Mouse (Mus musculus) layer of hippocampus, adult 18-20 months (tissue): ENCODE data around the gene Scn5a. TPM values are rescaled to one million over a fixed set of nuclear protein-coding genes. Genes with fewer than 3 reads are reported as not detected.

ENCODE experiments used
- DNase-seq, 2 experiments: peaks; one replicate each; pipeline ENCODE4 v3.0.0; 2022; ENCODE audit warnings: low spot score in 2 of 2
- total RNA-seq, 2 experiments: library from RNA; stranded (reverse); gene quantifications; 2 replicates each; pipeline ENCODE4 v1.2.3; 2021

Scn5a gene
- total RNA-seq, 2 experiments from 2014 or later, result 0.96 to 1.5 TPM

GRCm38 (mm10) chr9:119566214-119566613 lies 12.6 kb downstream of the Scn5a start:
- DNase-seq, result no peak

DNA sequence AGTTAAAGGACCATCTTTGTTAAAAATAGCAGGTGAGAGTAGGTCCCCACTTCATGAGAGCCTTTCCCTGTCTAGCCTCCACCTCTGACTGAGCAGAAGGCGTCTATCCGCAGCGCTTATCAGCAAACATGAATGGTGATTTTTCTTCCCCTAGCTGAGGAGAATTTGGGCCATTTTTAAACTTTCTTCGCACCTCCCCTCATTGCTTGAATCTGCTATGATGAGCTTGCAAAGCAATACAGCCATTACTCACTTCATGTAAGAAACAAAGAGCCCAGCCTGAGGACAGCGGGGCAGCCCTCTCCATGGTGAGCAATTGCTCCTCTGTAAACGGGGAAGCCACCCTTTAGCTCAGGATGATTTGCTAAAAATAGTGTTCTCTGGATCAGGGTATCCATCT lies 14.0 kb downstream of the Scn5a start:
- DNase-seq, result no peak

- DNase-seq, result no peak
These were observed 15.2 kb downstream of the Scn5a start for GRCm38 (mm10) chr9:119563617-119564016.

- no peak for DNase-seq
These were observed 16.6 kb downstream of the Scn5a start for GRCm38 (mm10) chr9:119562256-119562655.

DNA sequence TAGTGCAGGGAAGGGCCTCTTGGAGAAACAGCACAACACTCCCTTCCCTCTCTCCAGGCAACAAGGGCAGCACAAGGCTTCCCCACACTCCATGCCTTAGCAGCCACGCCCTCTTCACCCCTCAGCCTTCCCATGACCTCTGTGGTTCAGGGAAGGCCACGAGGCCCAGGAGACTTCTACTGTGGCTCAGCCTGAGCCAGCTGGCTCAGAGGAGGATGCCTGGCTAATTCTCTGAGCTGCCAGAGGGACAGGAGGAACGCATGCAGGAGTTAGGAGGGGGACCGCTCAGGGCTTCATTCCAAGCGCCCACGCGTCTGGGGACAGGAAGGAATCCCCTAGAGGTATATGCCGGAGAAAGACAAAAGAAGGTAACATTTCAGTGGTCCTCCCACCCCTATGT lies 17.1 kb downstream of the Scn5a start:
- DNase-seq, result no peak

DNA sequence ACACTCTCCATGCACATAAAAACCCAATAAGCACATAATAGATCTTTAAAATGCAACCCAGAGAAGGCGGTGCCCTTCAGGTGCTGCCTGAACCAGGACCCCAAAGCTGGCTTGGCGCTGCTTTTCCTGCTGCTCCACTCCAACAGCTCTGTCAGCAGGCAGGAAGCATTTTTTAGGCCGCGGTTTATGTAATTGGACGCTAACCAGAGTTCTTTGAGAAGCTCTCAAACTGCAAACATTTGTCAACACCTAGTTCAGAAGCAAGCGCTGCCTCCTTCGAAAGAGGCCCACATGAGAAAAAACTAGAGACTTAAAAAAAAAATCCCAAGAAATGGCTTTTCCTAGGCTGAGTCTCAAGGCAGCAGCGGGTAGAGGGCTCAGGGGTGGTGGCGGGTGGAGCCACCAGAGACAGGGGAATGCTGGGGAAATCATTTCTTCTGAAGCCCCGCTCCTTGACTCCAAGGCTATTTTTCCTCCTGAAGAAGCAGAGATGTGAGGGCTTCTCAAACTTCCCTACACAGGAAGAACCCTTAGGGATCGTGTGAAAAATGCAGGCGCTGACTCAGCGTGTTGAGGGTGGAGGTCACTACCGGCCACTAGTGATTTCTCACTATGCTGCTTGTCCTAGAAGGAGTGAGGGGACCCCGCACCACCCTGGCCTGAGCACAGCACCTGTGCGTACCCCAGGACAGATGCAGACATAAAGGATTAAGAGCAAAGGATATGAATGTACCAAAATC lies 19.1 kb downstream of the Scn5a start:
- no peak for DNase-seq

DNA sequence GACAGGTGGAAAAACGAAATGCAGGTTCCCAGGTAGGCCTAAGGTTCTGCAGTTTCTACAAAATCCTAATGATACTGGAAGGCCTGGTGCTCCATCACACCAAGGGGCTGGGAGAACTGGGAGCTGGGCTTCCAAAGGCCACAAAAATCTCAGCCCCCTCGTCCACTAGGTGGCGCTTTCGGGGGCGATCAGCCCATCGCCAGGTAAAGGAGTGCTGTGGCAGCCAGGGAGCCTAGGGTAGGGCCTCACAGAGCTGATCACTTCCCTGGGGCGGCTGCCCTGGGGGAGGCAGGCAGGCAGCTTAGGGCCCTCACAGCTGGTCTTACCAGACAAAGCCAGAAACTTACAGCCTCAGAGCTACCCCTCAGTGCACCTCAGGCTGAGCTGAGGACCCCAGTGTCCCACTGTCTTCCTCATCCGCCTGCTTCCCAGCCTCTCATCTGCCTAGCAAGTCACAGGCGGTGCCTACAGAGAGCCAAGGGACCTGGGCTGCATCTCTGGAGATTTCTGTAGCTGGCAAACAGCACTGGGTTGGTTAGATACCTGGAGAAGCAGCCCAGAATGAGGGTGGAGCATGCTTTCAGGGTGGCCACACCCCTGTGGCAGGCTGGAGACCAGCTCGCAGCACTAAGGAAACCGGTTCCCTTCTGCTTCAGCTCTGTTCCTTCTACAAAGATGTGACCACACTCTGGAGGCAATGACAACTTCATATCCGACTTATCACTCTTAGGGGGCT lies 20.5 kb downstream of the Scn5a start:
- DNase-seq, result no peak

- DNase-seq, result no peak
These were observed 22.8 kb downstream of the Scn5a start for GRCm38 (mm10) chr9:119556043-119556442.

GRCm38 (mm10) chr9:119547528-119547927 lies 31.3 kb downstream of the Scn5a start:
- no peak for DNase-seq

- DNase-seq, result no peak
These were observed 31.7 kb downstream of the Scn5a start for GRCm38 (mm10) chr9:119547128-119547527.

DNA sequence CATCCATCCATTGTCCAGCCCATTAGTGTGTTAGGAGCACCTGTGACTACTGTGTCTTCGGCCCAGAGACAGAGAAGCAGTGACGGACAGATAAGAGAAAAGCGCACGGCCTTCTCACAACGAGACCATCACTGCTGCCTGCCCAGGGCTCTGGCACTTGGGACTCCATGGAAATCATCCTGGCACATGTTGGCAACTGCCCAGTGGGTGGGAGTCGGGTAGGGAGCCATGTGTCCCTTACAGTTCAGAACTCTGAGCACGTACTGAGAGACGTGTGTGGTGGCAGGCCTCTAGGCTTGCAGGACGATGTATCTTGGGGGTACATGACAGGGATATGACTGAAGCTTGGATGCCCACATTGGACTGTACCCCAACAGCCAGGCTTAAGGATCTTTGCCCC lies 38.1 kb downstream of the Scn5a start:
- no peak for DNase-seq

DNA sequence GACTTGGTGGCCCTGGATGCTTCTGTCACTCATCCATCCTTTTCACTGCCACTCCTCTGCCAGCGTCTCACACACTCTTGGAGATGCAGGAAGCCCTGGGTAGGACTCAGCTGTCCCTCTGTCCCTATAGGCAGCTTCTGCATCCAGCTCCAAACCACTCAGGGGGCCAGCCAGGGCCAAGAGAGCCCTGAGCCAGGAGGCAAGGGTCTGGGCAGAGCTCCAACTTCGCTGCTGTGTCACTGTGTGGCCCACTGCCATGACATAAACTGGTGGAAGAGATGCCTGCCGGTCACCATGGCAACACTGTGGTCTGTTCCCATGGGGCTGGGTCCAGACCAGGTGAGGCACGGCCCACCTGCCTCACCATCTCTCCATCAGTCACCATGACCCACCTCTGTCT lies 41.0 kb downstream of the Scn5a start:
- no peak for DNase-seq

DNA sequence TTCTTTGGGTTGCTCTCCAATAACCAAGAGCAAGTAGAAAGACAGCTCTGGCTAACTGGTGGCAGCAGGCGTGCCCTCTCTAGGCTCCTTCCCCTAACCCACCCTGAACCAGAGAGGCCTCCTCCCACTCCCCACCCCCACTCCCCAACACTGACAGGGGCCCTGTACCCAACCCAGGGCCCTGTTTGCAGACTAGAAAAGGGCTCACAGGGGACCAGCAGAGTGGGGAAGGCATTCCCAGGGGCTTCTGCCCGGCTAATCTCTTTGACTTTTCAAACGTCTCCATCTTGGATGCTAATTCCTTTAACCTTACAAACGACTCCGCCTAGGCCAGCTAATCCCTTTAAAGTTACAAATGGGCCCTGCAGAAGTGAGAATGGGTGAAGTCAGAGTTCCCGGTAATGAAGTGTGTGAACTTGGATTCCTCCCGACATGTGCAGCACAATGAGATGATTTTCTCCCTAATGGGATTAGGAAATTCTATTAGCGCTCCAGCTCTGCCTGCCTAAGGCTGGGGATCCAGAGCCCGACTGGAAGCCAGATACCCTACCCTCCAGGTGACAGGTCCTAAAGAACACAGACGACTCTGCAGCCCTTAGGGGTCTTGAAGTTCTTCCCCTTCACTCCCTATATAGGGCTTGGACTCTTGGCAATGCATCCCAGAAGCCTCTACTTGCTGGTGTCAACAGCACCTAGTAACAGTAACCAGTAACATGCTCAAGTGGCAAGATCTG lies 47.0 kb downstream of the Scn5a start:
- no peak for DNase-seq

DNA sequence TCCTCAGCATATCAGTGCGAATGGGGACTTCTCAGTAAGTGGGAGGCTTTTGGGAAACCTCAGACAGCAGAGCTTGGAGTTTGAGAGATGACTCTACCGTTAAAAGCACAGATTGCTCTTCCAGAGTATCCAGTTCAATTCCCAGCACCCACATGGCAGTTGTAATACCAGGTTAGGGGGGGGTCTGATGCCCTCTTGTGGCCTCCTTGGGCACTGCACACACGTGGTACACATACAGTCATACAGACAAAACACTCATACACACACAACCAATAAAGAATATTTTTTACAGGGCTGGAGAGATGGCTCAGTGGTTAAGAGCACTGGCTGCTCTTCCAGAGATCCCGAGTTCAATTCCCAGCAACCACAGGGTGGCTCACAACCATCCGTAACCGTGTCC lies 54.3 kb downstream of the Scn5a start:
- no peak for DNase-seq

GRCm38 (mm10) chr9:119523301-119523700 lies 55.5 kb downstream of the Scn5a start:
- no peak for DNase-seq

- no peak for DNase-seq
These were observed 59.7 kb downstream of the Scn5a start for GRCm38 (mm10) chr9:119519116-119519515.

GRCm38 (mm10) chr9:119518177-119518576 lies 60.6 kb downstream of the Scn5a start:
- no peak for DNase-seq

GRCm38 (mm10) chr9:119517467-119517866 lies 61.3 kb downstream of the Scn5a start:
- no peak for DNase-seq

GRCm38 (mm10) chr9:119516815-119517214 lies 62.0 kb downstream of the Scn5a start:
- no peak for DNase-seq

DNA sequence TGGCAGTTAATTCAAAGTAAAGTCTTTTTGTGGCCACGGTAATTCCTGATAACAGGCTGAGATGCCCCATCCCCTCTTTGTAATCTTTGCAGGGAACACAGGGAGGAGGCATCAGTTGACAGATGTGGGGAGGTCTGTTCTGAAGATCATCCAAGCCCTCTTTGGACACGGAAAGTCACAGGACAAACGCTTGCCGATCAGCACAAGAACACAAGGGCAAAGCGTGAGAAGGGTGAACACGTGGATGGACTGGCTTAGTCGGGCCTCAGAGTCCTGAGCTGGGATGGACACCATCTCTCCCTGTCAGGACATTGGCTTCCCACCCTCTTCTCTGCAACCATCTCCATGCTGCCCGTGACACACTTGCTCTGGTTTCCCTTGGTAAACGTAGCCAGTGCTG lies 63.4 kb downstream of the Scn5a start:
- DNase-seq, result no peak

GRCm38 (mm10) chr9:119514986-119515385 lies 63.8 kb downstream of the Scn5a start:
- no peak for DNase-seq

GRCm38 (mm10) chr9:119513816-119514215 lies 65.0 kb downstream of the Scn5a start:
- no peak for DNase-seq
